Mouse (Mus musculus) hematopoietic stem cell, adult 5-6 weeks (primary cell): ENCODE data around the gene Gsk3a. TPM values are rescaled to one million over a fixed set of nuclear protein-coding genes. Genes with fewer than 3 reads are reported as not detected.
A peak's percentile ranks its signal among the peaks of the same experiment; 100 is the strongest.

ENCODE experiments used
- ATAC-seq, 2 experiments: fragments of 125-278 bp in 1 of 2; replicated peaks in 1 of 2; 2 replicates each; pipeline ENCODE4 v1.8.0; 2016 to 2017; ENCODE audit warnings: inconsistent platforms in 2 of 2, mild to moderate bottlenecking in 2 of 2, moderate number of reproducible peaks in 2 of 2, low read depth in 1 of 2, moderate TSS enrichment in 1 of 2; ENCODE audit not compliant: low FRiP score in 2 of 2, poor library complexity in 2 of 2, severe bottlenecking in 2 of 2, insufficient read depth in 1 of 2, low TSS enrichment in 1 of 2
- total RNA-seq: library from RNA; stranded (forward); fragments of 172-1452, 232-1000 nt; gene quantifications from 2 replicates; pipeline ENCODE4 v1.2.3, GENCODE M21; 2017

The Gsk3a gene
- total RNA-seq, 1 experiment from 2014 or later = 66.5 TPM

DNA sequence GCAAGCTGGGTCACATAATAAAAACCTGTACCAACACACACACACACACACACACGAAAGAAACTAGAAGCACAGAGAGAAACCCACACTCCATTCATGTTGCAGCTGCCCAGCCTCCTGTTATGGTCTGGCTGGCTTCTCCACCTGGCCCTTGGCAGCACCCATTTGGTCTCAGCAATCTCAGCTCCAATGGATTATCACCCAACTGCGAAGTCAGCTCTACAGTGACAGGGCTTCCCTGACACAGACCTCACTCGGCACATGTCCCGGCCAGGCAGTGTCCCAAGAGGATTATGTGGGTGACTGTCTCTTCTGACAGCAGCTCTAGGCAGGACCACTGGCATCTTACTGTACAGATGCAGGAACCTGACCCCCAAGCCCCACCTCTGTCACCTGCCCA lies 27.2 kb downstream of the Gsk3a start:
- no peak for ATAC-seq

DNA sequence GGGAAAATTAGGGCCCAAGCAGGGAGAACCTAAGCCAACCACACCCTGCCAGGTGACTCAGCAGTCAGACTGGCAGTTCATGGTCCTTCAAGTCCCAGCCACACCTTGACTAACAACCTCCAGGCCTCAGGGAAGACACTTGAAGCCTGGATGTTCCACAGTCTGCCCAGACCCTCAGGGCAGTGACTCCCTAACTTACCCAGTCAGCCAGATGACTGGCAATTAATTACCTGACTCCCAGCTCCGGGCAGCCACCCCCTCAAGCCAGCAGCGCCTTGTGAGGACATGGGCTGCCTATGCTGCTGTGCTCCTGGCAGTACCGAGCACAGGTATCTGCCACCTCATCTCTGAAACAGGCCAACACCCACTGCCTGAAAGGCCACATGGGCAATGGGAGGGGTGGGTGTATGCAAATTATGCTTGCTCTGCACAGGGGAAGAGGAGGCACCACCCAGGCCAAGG lies 28.5 kb downstream of the Gsk3a start:
- ATAC-seq = no peak

DNA sequence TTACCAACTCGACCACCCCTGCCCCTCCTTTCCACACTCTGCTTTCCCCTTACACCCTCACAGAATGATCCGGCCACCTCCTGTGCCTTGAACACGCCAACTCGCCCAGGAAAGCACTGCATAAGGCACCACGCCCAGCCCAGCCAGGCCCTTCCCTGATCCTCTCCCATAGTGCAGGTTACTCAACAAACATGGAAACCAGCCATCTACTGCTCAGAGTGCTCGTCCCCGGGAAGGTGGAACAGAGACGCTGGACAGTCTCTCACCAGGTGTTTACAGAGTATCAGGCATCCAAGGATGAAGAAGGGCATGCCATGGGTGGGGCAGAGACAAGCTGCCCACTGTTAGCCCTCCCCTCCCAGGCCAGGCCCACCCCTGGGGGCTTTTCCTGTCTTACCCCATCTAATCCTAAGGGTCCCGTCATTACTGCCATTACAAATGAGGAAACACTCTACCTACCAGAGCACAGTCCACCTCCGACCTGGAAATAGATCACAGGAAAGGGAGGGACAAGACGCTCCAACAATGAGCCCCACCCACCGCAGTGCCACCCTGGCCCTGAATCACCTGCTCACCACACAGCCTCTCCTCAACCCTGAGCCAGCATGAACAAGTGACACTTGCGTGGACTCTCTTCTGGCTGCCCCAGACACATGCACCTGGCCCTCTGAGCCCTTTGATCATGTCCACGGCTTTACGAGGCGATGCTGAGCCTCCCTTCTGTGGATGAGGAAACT lies 31.4 kb downstream of the Gsk3a start:
- ATAC-seq = no peak

- ATAC-seq = peak; percentile 84 to 89
These were observed 32.1 kb downstream of the Gsk3a start for GRCm38 (mm10) chr7:25205355-25206093.

DNA sequence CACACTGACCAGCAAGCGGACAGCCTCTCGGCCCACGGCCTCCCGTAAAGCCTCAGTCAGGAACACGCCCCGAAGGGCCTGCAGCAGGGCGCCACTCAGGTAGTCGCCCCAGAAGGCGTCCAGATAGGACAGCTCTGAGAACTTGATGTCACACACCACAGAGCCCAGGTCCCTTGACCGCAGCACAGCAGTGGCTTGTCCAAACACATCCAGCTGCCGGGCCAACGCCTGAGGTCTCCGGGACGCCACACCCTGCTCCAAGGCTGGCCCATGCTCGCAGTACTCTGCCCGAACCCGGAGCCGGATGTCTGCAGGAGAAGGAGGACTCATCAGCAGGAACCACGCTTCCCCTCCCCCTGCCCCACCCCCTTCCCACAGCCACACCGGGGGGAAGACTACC lies 34.0 kb downstream of the Gsk3a start:
- no peak for ATAC-seq

- no peak for ATAC-seq
These were observed 40.1 kb downstream of the Gsk3a start for GRCm38 (mm10) chr7:25197384-25198018.

DNA sequence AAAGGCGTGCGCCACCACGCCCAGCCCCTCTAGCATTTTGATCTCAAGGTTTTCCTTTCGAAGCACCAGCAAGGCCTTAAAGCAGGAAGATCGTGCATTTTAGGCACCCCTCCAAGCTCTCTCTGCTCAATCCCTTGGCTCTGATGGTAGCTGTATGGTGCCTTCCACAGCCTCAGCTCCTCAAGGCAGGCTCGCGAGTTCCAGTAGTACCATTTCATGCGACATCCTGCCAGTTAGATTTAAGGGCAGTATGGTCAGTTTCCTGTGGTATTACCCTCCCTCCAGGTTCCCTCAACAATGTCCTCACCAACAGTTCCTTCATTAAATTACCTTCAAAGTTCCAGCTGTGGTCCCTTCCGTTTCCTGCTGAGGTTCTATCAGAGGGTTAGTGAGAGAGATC lies 41.5 kb downstream of the Gsk3a start:
- ATAC-seq = peak; percentile 57 to 61

- no peak for ATAC-seq
These were observed 42.5 kb downstream of the Gsk3a start for GRCm38 (mm10) chr7:25195148-25195547.

DNA sequence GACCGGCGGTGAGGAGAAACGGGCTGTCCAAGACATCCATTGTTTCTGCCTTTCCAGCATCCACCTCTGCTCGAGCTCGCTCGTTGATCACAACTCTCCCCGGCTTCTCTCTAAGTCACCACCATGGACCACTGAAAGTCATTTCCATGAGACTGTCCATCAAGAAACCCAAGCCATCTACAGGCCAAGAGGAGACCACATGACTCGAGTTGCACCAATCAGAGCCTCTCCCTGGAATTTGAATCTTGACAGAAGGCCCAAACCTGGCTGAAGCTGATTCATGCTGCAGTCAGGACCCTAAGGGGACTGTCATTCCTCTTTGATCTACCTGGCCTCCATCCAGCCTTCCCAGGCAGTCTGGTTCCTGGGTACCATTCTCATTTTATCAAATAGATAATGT lies 45.5 kb downstream of the Gsk3a start:
- no peak for ATAC-seq

GRCm38 (mm10) chr7:25190806-25191205 lies 46.8 kb downstream of the Gsk3a start:
- no peak for ATAC-seq

GRCm38 (mm10) chr7:25187662-25188650 lies 49.7 kb downstream of the Gsk3a start:
- peak; percentile 81 to 97 for ATAC-seq

- no peak for ATAC-seq
These were observed 53.6 kb downstream of the Gsk3a start for GRCm38 (mm10) chr7:25184091-25184490.

DNA sequence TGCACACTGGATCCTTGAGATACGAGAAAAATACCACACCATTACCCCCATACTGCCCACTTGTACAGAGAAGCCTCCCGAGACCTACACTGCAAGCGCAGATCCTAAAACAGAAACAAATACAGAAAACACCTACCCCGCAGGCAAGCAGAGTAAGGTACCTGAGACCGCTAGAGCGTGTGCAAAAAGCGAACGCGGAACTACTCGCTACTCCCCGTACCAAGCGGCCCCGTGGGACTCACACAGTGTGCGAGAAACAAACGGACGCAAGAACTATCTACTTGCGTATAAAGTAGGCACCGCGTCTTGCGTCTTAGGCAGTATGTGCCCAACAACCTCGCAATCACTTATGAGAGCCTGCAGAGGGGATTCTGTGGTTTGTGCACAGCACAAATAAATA lies 55.8 kb downstream of the Gsk3a start:
- peak; percentile 30 to 51; a peak in 3 of 4 replicates for ATAC-seq

DNA sequence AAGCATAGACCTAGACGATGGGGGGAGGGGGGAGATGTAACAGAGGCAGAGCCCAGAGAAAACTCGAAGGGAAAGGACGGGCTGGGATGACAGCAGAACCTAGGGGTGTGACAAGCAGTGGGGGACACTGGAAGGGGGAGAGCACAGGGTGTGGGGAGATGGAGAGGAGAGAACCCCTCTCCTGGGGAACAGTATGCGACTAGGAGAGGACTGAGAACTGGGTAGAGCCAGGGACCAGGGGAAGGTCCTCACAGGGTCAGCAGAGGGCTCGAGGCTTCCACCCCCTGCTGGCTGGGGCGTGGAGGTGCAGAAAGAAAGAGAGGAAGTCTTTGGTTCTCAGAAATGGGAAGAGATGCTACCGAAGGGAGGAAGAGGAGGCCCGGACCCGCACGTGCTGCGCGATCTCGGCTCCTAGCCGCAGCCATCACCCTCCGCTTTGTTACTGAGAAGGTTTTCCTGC lies 56.3 kb downstream of the Gsk3a start:
- ATAC-seq = peak; percentile 85 to 91

DNA sequence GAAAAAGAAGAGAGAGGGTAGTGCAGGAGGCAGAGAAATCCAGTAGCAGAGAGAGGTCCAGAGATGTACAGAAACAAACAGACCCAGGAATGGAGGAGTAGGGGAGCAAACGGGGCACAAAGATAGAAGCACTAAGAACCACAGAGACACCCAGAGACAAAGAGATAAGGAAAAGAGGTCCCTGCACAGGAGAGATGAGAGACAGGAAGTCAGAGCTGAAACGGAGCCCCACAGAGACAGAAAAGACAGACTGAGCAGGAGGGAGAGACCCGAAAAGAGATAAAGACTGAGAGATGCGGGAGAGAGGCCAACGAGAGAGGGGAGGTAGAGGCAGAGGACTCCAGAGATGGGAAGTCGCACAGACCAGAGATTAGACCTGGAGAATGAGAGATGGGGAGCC lies 57.1 kb downstream of the Gsk3a start:
- ATAC-seq = no peak

DNA sequence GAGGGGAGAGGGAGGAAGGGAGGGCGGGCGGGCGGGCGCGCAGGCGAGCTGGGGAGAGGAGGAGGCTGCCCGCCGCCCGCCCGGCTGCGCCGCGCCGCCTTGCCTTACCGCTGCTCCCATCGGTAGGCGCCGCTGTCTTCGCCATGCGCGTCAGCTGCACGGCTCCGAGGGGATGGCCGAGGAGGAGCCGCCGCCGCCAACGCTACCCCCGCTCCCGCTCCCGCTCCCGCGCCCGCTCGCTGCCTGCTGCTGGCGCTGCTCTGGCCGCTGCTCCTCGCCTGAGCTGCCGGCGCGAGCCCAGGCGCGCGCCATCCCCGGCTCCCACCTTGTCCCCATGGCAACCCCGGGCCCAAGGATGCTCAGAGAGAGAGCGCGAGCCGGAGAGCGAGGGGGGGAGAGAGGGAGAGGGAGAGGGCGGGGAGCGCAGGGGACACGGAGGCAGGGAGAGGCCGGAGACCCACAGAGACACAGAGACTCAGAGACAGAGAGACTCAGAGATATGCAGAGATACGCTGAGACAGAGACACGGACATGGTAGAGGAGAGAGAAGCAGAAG lies 58.0 kb downstream of the Gsk3a start, which contains the start of gene Pou2f2:
Pou2f2 (minus strand) TSS at position 121 of the 556 bp plus-strand sequence.
- ATAC-seq = peak in 1 of 2 experiments; percentile 63; a peak in 3 of 4 replicates
